Mouse (Mus musculus): ENCODE measurements around the gene Elf2.
A peak's percentile ranks its signal among the peaks of the same experiment; 100 is the strongest.
"Not testable (repeated sequence)": the region's sequence is repeated elsewhere in the genome, so short reads cannot be mapped to it uniquely, and the experiment has no call there.

The Elf2 gene

DNA sequence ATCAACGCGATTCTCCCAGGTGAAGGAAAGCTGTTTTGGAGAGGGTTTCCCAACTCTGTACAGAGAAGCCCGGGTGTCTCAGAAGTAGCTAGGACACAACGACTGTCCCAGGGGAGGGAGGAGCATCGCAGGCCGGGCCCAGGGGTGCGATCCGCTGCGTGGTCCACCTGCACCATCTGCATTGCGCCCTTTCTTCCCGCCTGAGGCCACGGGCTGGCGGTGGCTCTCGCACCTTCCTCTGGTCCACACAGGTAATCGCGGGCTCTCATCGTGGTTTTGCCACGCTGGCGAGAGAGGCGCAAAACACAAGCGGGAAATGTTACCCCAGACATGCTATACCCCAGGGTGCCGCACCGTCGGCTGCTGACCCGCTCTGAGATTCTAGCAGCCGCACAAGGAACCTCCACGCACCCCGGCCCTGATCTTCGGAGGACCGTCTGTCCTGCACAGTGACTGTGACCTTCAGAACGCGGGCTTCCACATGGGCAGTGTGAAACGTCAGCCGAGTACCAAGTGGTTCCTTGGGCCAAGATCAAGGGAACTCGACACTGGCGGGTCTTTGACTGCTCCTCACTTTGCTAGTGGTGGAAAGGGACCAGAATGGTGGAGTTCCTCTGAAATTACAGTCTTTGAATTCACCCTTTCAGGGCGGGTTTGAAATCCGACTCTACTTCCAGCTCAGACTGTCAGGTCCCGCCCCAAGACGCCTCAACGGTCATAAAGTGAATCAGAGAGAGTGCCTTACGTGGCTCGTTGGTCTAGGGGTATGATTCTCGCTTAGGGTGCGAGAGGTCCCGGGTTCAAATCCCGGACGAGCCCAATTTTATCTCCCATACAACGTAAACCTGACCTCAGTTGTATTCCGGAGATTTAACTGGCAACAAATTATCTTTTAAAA lies 18.4 kb upstream of the Elf2 start:
- DNase-seq = peak; percentile 91 to 93

DNA sequence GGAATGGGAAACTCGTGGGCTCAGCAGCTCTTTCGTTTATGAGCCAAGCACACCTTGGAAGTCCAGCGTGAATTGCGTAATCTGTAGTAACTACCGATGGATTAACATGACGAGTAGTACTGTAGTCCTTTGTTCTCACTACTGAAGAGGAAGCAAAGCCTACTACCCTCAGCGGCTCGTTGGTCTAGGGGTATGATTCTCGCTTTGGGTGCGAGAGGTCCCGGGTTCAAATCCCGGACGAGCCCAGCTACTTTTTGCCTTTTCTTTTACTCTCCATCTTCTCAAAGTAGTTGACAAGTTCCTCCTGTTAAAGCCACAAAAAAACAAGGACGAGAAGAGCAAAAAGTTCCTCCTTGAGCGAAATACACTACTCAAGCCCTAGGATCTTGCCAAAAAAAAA lies 17.7 kb upstream of the Elf2 start:
- peak; percentile 90 for DNase-seq

- DNase-seq = no peak
These were observed 17.2 kb upstream of the Elf2 start for GRCm38 (mm10) chr3:51357624-51358023.

DNA sequence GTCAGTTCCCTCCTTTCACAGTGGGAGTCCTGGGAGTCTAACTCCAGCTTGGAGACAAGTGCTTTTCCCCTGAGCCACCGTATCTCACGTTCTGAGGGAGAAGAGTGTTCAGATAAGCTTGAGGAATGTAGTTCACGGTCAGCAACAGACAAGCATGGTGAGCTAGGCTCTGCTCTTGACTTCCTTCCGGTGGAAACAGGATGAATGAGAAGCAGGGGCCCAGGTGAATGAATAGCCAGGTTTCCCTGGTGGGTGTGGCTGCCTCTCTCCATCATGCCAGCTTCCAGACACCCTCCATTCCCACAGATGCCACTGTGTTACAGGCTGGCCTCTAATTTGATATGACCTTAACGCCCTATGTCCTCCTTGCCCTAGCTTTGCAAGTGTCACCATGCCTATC lies 16.6 kb upstream of the Elf2 start:
- no peak for DNase-seq

DNA sequence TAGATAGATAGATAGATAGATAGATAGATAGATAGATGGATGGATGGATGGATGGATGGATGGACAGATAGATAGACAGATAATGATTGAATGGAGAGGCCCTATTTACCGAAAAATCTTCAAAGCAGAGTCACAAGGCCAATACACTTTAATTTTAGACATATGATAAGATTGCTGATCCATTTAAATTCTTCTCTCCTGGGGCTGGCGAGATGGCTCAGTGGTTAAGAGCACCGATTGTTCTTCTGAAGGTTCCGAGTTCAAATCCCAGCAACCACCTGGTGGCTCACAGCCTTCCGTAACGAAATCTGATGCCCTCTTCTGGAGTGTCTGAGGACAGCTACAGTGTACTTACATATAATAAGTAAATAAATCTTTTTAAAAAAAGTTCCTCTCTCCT lies 14.5 kb upstream of the Elf2 start:
- not testable (repeated sequence) for DNase-seq

- DNase-seq = no peak
These were observed 13.6 kb upstream of the Elf2 start for GRCm38 (mm10) chr3:51354034-51354427.

- DNase-seq = peak; percentile 79 to 80
These were observed 13.0 kb upstream of the Elf2 start for GRCm38 (mm10) chr3:51353325-51354033.

- DNase-seq = no peak
These were observed 10.3 kb upstream of the Elf2 start for GRCm38 (mm10) chr3:51350806-51351205.

- no peak for DNase-seq
These were observed 8.3 kb upstream of the Elf2 start for GRCm38 (mm10) chr3:51348646-51349238.

DNA sequence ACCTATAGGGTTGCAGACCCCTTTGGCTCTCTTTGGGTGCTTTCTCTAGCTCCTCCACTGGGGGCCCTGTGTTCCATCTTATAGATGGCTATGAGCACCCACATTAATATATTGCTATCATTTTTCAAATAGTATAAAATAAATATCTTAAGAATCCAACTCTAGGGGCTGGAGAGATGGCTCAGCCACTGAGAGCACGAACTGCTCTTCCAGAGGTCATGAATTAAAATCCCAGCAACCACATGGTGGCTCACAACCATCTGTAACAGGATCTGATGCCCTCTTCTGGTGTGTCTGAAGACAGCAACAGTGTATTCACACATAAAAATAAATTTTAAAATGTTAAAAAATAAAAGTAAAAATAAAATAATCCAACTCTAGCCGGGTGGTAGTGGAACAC lies 4.6 kb upstream of the Elf2 start:
- DNase-seq = peak in 1 of 2 experiments; percentile 39

GRCm38 (mm10) chr3:51344182-51344581 lies 3.7 kb upstream of the Elf2 start:
- not testable (repeated sequence) for DNase-seq

- no peak for DNase-seq
These were observed 2.8 kb upstream of the Elf2 start for GRCm38 (mm10) chr3:51343260-51343659.

- no peak for DNase-seq
These were observed 1.7 kb upstream of the Elf2 start for GRCm38 (mm10) chr3:51342152-51342551.

- DNase-seq = peak in 1 of 2 experiments; percentile 49
These were observed 1.0 kb upstream of the Elf2 start for GRCm38 (mm10) chr3:51341268-51342081.

- peak; percentile 70 to 75 for DNase-seq
These were observed 520 bp downstream of the Elf2 start for GRCm38 (mm10) chr3:51339734-51340551.

GRCm38 (mm10) chr3:51339378-51339733 lies 1.1 kb downstream of the Elf2 start:
- no peak for DNase-seq

- no peak for DNase-seq
These were observed 5.1 kb downstream of the Elf2 start for GRCm38 (mm10) chr3:51335378-51335777.

- no peak for DNase-seq
These were observed 6.5 kb downstream of the Elf2 start for GRCm38 (mm10) chr3:51333950-51334349.

DNA sequence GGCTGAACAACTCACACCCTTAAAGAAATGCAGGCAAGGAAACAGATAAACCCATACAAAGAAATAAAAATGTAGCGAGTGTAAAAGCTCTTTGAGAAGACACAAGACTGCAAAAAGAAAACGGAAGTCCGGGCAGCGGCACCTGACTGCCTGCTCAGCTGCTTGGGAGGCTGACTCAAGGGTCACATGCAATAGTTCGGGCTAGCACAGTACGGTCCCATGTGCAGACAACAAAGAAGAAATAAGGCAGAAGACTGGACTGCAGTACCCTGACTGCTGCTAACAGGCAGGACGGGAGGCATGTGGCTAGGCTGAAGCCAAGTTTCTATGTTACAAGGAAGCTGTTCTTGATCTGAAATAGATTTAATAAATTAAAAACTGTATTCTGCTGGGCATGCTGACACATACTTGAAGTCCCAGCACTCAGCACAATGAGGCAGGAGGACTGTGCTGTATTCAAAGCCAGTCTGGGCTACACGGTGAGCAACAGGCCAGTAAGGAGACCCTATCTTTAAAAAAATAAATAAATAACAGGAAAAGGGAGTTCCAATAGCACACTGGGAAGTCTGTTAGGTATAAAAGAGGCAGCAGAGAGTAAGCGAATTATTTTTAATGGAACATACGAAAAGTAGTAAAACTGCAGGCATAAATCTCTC lies 7.1 kb downstream of the Elf2 start:
- DNase-seq = peak; percentile 73 to 78

DNA sequence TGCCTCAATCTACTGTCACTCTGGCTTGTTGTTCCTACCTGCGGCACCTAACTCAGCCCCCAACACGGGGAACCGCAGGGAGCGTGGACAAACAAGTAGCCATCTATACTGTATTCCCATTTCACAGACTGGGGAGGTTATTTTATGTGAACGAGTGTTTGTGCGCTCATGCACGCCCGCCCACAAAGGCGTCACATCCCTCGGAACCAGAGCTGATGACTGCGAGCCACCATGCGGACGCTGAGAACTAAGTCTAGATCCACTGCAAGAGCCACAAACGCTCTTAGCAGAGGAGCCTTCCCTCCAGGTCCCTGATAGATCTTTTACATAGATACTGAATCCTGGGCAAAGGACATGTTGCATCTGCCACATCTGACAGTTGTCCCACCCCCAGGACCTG lies 10.4 kb downstream of the Elf2 start:
- DNase-seq = peak; percentile 46

DNA sequence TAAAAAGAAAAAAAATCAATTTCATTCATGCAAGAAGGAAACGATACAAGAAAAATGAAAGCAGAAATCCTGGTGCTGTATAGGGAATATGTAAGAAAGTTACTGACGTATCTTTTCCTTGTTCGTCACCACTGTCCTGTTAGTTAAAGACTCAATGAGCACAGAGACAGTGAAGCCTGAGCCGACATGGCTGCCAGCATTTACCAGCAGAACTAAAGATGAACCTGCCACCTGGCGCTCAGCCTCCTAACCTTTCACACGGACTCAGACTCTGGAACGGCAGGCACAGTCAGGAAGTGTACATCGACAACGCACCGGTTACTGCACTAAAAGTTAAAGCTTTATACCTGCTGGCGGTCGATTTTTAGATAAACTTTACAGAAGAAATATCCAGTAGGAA lies 11.9 kb downstream of the Elf2 start:
- DNase-seq = no peak

Data from B cell, adult 2 months (primary cell).